Mouse (Mus musculus): ENCODE measurements around the gene Pik3r5.
A peak's percentile ranks its signal among the peaks of the same experiment; 100 is the strongest.

DNA sequence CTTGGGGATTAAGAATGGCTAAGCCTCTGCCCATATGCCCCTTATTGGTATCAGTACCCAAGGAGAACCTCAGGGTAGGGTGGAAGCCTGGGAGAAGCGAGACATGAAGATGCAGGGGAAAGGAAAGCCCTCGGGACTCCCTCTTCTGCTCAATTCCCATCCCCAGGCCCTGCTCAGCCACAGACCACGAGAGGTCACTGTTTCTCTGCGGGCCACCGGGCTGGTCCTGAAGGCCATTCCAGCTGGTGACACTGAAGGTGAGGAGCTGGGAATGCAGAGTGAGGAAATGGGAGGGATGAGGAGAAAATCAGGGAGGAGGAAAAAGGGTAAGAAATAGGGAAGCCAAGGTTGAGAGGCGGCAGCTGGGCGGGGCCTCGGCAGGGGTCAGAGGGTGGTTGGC lies 112.6 kb downstream of the Pik3r5 start:
- TF ChIP-seq CTCF (conservative IDR thresholded peaks at IDR 0.05 in 1 of 2, IDR thresholded peaks at IDR 0.05 in 1 of 2; ENCODE audit: low read depth in 2 of 2, low read length in 2 of 2) (peak in 1 of 2 experiments; percentile 38; a peak in 1 of 4 replicates), NELFE (IDR thresholded peaks at IDR 0.05; ENCODE audit: low read depth, low read length) (no peak), USF2 (conservative IDR thresholded peaks at IDR 0.05; ENCODE audit: low read depth, low read length) (no peak), JUN (IDR thresholded peaks at IDR 0.05; ENCODE audit: insufficient read depth, low read depth, low read length) (no peak), MAX (IDR thresholded peaks at IDR 0.05; ENCODE audit: low read length) (no peak), ELF1 (IDR thresholded peaks at IDR 0.05; ENCODE audit: low read depth, low read length) (no peak), MAZ (IDR thresholded peaks at IDR 0.05; ENCODE audit: low read depth, low read length) (no peak)

Data from CH12.LX (cell line).